Mouse (Mus musculus): ENCODE measurements around the gene Tmem100. TPM values are rescaled to one million over a fixed set of nuclear protein-coding genes. Genes with fewer than 3 reads are reported as not detected.
A peak's percentile ranks its signal among the peaks of the same experiment; 100 is the strongest.

Tmem100 gene
- polyA plus RNA-seq, 1 experiment from 2014 or later = 18.1 TPM

GRCm38 (mm10) chr11:90038022-90038421 is 7.9 kb downstream of the Tmem100 start:
- no peak overlapping the region for H3K4me2 ChIP-seq (replicated peaks)
- H3K4me1 ChIP-seq = peaks cover 5% of the 10 kb centered on the region
- 0 out of 2 replicates have a peak, but pooled peaks cover 5% of the 10 kb centered on the region for H3K9me3 ChIP-seq
- H3K36me3 ChIP-seq = peaks cover 9% of the 10 kb centered on the region
- 19% methylated on average over 5 of the region's 5 CpGs for WGBS
- H3K4me3 ChIP-seq = no peak overlapping the region
- H3K27me3 ChIP-seq = no peaks in the 10 kb centered on the region; the same call in 1 of the 2 replicates
- ATAC-seq (ENCODE audit: low FRiP score, low read depth) = no peak
- H3K9ac ChIP-seq = no peak overlapping the region
- no peak overlapping the region for H3K27ac ChIP-seq

GRCm38 (mm10) chr11:90044459-90044858 is 14.3 kb downstream of the Tmem100 start:
- no peak for ATAC-seq (ENCODE audit: low FRiP score, low read depth)
- Histone ChIP-seq H3K27ac (no peak overlapping the region), H3K4me1 (peaks cover 12% of the 10 kb centered on the region; the same call in 1 of the 2 replicates), H3K27me3 (no peaks in the 10 kb centered on the region), H3K9me3 (no peaks in the 10 kb centered on the region), H3K36me3 (no peaks in the 10 kb centered on the region), H3K9ac (no peak overlapping the region), H3K4me3 (no peak overlapping the region), H3K4me2 (replicated peaks) (no peak overlapping the region)
- WGBS = 80% methylated on average over 4 of the region's 4 CpGs

- peaks cover 12% of the 10 kb centered on the region; the same call in 1 of the 2 replicates for H3K4me1 ChIP-seq
- no peaks in the 10 kb centered on the region for H3K27me3 ChIP-seq
- ATAC-seq (ENCODE audit: low FRiP score, low read depth) = no peak
- H3K9ac ChIP-seq = no peak overlapping the region
- no peaks in the 10 kb centered on the region for H3K36me3 ChIP-seq
- 26% methylated on average over 7 of the region's 7 CpGs for whole genome bisulfite sequencing
- no peaks in the 10 kb centered on the region for H3K9me3 ChIP-seq
- H3K4me3 ChIP-seq = no peak overlapping the region
- H3K27ac ChIP-seq = no peak overlapping the region
- H3K4me2 ChIP-seq (replicated peaks) = no peak overlapping the region
Observed at GRCm38 (mm10) chr11:90046211-90046610, 16.1 kb downstream of the Tmem100 start.

- ATAC-seq (ENCODE audit: low FRiP score, low read depth) = no peak
- peaks cover 12% of the 10 kb centered on the region; the same call in 1 of the 2 replicates for H3K4me1 ChIP-seq
- H3K9me3 ChIP-seq = no peaks in the 10 kb centered on the region
- WGBS = 76% methylated on average over 9 of the region's 9 CpGs
- H3K9ac ChIP-seq = no peak overlapping the region
- H3K4me3 ChIP-seq = no peak overlapping the region
- H3K4me2 ChIP-seq (replicated peaks) = no peak overlapping the region
- H3K36me3 ChIP-seq = no peaks in the 10 kb centered on the region
- H3K27me3 ChIP-seq = no peaks in the 10 kb centered on the region
- no peak overlapping the region for H3K27ac ChIP-seq
Observed at GRCm38 (mm10) chr11:90047271-90047670, 17.1 kb downstream of the Tmem100 start.

- Histone ChIP-seq H3K36me3 (no peaks in the 10 kb centered on the region), H3K4me2 (replicated peaks) (no peak overlapping the region), H3K27me3 (no peaks in the 10 kb centered on the region), H3K4me3 (no peak overlapping the region), H3K9me3 (no peaks in the 10 kb centered on the region), H3K9ac (no peak overlapping the region), H3K4me1 (peaks cover 27% of the 10 kb centered on the region), H3K27ac (no peak overlapping the region)
- WGBS = 90% methylated on average over 7 of the region's 7 CpGs
- ATAC-seq (ENCODE audit: low FRiP score, low read depth) = no peak
Observed at GRCm38 (mm10) chr11:90050016-90050415, 19.9 kb downstream of the Tmem100 start.

GRCm38 (mm10) chr11:90052785-90053184 is 22.6 kb downstream of the Tmem100 start:
- 39% methylated on average over 7 of the region's 7 CpGs for WGBS
- peaks cover 21% of the 10 kb centered on the region for H3K4me1 ChIP-seq
- H3K27me3 ChIP-seq = no peaks in the 10 kb centered on the region
- no peaks in the 10 kb centered on the region for H3K9me3 ChIP-seq
- no peak for ATAC-seq (ENCODE audit: low FRiP score, low read depth)
- no peak overlapping the region for H3K9ac ChIP-seq
- no peak overlapping the region for H3K4me2 ChIP-seq (replicated peaks)
- no peaks in the 10 kb centered on the region for H3K36me3 ChIP-seq
- H3K27ac ChIP-seq = no peak overlapping the region
- H3K4me3 ChIP-seq = no peak overlapping the region

GRCm38 (mm10) chr11:90053820-90054219 is 23.7 kb downstream of the Tmem100 start:
- Histone ChIP-seq H3K36me3 (no peaks in the 10 kb centered on the region), H3K4me3 (no peak overlapping the region), H3K9ac (no peak overlapping the region), H3K4me2 (replicated peaks) (no peak overlapping the region), H3K9me3 (no peaks in the 10 kb centered on the region), H3K27ac (no peak overlapping the region), H3K4me1 (peaks cover 16% of the 10 kb centered on the region), H3K27me3 (no peaks in the 10 kb centered on the region)
- WGBS = 63% methylated on average over 4 of the region's 4 CpGs
- no peak for ATAC-seq (ENCODE audit: low FRiP score, low read depth)

GRCm38 (mm10) chr11:90054401-90054800 is 24.3 kb downstream of the Tmem100 start:
- ATAC-seq (ENCODE audit: low FRiP score, low read depth) = peak; percentile 86
- Histone ChIP-seq H3K9me3 (peaks cover 3% of the 10 kb centered on the region; the same call in 1 of the 2 replicates), H3K4me2 (replicated peaks) (no peak overlapping the region), H3K36me3 (no peaks in the 10 kb centered on the region), H3K9ac (no peak overlapping the region), H3K27ac (no peak overlapping the region), H3K4me1 (peaks cover 16% of the 10 kb centered on the region), H3K27me3 (no peaks in the 10 kb centered on the region), H3K4me3 (no peak overlapping the region)
- WGBS = 33% methylated on average over 7 of the region's 7 CpGs

GRCm38 (mm10) chr11:90057070-90057469 is 26.9 kb downstream of the Tmem100 start:
- no peak overlapping the region for H3K4me3 ChIP-seq
- WGBS = 37% methylated on average over 2 of the region's 2 CpGs

GRCm38 (mm10) chr11:90059241-90059640 is 29.1 kb downstream of the Tmem100 start:
- H3K4me3 ChIP-seq = no peak overlapping the region
- H3K9ac ChIP-seq = no peak overlapping the region
- no peak overlapping the region for H3K4me2 ChIP-seq (replicated peaks)
- no peak for ATAC-seq (ENCODE audit: low FRiP score, low read depth)
- H3K36me3 ChIP-seq = no peaks in the 10 kb centered on the region
- H3K4me1 ChIP-seq = peaks cover 9% of the 10 kb centered on the region
- H3K9me3 ChIP-seq = peaks cover 5% of the 10 kb centered on the region; the same call in 1 of the 2 replicates
- no peak overlapping the region for H3K27ac ChIP-seq
- no peaks in the 10 kb centered on the region for H3K27me3 ChIP-seq

More at GRCm38 (mm10) chr11:90057070-90057469, 26.9 kb downstream of the Tmem100 start:
- Histone ChIP-seq H3K27me3 (no peaks in the 10 kb centered on the region), H3K36me3 (no peaks in the 10 kb centered on the region), H3K9me3 (peaks cover 5% of the 10 kb centered on the region; the same call in 1 of the 2 replicates), H3K27ac (no peak overlapping the region), H3K4me2 (replicated peaks) (no peak overlapping the region), H3K4me1 (peaks cover 16% of the 10 kb centered on the region), H3K9ac (no peak overlapping the region)
- no peak for ATAC-seq (ENCODE audit: low FRiP score, low read depth)

- peaks cover 5% of the 10 kb centered on the region; the same call in 1 of the 2 replicates for H3K9me3 ChIP-seq
- H3K4me1 ChIP-seq = 0 out of 2 replicates have a peak, but pooled peaks cover 8% of the 10 kb centered on the region
- H3K4me2 ChIP-seq (replicated peaks) = no peak overlapping the region
- no peak overlapping the region for H3K4me3 ChIP-seq
- no peaks in the 10 kb centered on the region for H3K27me3 ChIP-seq
- H3K36me3 ChIP-seq = no peaks in the 10 kb centered on the region
- 56% methylated on average over 3 of the region's 3 CpGs for WGBS
- no peak overlapping the region for H3K9ac ChIP-seq
- no peak for ATAC-seq (ENCODE audit: low FRiP score, low read depth)
- no peak overlapping the region for H3K27ac ChIP-seq
Observed at GRCm38 (mm10) chr11:90062657-90063056, 32.5 kb downstream of the Tmem100 start.

- no peaks in the 10 kb centered on the region for H3K9me3 ChIP-seq
- H3K4me2 ChIP-seq (replicated peaks) = peak overlapping the region; percentile 3; the same call in 1 of the 2 replicates
- WGBS = 49% methylated on average over 23 of the region's 23 CpGs
- H3K4me1 ChIP-seq = 0 out of 2 replicates have a peak, but pooled peaks cover 8% of the 10 kb centered on the region
- no peak overlapping the region for H3K27ac ChIP-seq
- no peak overlapping the region for H3K4me3 ChIP-seq
- H3K36me3 ChIP-seq = no peaks in the 10 kb centered on the region
- no peak overlapping the region for H3K9ac ChIP-seq
- no peak for ATAC-seq (ENCODE audit: low FRiP score, low read depth)
- no peaks in the 10 kb centered on the region for H3K27me3 ChIP-seq
Observed at GRCm38 (mm10) chr11:90066405-90067250, 36.5 kb downstream of the Tmem100 start.
